Mouse (Mus musculus): ENCODE measurements around the gene Syt15.
A peak's percentile ranks its signal among the peaks of the same experiment; 100 is the strongest.
"Not testable (repeated sequence)": the region's sequence is repeated elsewhere in the genome, so short reads cannot be mapped to it uniquely, and the experiment has no call there.

Gene Syt15

DNA sequence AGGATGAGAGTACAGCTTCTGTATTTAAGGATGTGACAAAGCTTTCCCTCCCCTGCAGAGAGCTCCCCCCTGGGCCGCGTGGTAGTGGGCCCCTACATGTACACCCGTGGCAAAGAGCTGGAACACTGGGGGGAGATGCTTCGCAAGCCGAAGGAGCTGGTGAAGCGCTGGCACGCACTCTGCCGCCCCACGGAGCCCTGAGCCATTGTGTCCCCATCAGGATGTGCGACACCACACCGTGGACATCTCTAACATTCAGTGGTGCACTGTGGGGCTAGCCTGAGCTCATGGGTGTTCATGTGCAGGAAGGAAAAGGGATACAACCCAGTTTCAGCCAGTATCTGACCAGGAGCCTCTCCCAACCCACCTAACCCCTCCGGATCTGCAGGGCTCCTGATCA is 8.6 kb downstream of the Syt15 start:
- DNase-seq (ENCODE audit: low read depth, low spot score), result no peak

DNA sequence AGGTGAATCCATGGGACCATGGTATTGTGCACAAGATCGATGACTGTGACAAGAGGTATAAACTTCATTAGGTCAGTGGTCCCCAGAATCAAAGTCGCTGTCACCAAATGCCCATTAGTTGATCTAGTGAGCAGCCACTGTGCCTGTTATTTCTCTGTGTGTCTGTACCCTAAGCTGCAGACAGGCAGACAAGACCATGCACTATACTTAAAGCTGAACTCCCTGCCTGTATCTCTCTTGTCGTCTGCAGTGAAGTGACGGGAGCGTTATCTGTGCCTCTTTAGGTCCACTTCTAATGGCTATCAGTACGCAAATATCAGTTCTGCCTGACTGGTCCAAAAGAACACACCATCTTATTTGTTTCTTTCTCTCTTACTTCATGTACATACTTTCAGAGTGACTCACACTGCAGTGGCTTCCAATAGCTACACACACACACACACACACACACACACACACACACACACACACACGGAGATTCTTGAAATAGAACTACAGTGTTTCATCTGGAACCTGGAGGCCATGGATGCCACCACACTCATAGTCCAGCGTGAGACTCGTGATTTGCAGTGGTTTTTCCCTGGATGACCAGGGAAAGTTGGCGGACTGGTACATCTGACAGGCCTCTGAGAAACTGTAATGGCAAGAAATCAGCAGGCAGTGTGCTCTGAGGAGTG is 9.6 kb downstream of the Syt15 start:
- DNase-seq (ENCODE audit: low read depth, low spot score), result no peak

DNA sequence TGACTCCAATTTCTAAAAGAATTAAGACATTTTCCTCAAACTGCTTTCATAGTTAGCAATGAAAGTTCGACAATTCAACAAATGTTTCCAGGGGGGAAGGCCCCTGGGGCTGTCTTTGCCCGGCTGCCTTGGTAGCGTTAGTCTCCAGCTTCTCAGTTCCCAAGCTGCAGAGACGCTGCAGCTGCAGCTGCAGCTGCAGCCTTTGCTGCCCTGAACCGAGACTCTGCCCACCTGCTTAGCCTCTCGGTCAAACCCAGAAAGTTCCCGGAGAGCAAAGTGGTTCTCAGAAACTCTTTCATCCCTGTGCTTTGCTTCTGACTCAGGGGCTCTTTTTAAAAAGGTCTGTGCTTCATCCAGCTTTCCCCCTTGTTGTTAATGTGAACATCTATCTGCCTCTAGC is 12.9 kb downstream of the Syt15 start:
- DNase-seq (ENCODE audit: low read depth, low spot score), result no peak

DNA sequence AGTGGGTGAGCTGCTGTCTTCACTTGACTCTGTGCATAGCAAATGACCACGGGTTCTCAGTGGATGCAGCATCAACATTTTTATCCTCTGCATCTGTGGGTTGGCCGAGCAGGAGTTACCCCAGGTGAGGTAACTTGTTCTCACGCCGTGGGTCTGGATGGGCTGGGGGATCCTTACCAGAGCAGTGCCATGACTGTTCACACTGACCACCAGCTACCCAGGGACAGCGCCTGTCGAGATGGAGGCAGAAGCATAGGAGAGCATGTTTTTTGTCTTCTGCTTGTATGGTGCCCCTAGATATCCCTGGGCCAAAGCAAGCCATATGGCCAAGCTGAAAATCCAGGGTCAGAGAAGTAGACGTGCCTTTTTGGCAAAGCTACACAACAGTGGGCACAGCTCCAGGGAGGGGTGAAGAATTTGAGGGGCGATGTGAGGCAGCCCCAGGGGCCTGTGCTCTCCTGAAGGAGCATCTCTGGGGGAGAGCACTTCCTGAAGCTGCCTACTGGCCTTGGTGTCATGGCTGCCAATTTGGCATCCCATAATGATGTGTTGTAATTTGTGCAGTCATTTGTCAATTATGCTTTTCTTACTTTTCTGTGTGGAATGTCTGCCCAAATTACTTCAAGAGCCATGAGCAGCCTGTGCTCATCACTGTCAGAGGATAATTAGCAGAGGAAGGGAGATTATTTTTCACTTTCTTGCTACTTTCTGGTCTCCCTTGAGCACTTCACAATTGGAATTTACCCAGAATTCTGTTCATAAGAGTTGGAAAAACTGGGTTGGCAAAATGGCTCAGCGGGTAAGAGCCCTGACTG is 13.7 kb downstream of the Syt15 start:
- no peak for DNase-seq (ENCODE audit: low read depth, low spot score)

DNA sequence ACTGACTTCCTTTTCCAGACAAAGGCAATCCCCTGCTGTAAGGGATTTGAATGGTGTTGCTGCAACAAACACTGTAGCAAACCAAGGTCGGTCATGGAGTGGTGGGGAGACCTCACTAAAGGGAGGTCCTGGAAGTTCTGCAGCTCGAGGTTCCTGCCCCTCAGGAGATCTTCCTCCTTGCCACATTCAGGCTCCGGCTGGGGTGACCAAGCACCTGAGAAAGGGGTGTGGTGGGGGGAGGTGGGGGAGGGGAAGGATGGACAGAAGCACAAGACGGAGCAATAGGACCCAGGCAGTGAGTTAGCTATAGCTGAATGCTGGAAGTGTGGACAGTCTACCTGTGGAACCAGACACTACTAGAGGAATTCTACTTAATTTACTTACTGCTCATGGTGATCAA is 14.5 kb downstream of the Syt15 start:
- DNase-seq (ENCODE audit: low read depth, low spot score), result no peak

DNA sequence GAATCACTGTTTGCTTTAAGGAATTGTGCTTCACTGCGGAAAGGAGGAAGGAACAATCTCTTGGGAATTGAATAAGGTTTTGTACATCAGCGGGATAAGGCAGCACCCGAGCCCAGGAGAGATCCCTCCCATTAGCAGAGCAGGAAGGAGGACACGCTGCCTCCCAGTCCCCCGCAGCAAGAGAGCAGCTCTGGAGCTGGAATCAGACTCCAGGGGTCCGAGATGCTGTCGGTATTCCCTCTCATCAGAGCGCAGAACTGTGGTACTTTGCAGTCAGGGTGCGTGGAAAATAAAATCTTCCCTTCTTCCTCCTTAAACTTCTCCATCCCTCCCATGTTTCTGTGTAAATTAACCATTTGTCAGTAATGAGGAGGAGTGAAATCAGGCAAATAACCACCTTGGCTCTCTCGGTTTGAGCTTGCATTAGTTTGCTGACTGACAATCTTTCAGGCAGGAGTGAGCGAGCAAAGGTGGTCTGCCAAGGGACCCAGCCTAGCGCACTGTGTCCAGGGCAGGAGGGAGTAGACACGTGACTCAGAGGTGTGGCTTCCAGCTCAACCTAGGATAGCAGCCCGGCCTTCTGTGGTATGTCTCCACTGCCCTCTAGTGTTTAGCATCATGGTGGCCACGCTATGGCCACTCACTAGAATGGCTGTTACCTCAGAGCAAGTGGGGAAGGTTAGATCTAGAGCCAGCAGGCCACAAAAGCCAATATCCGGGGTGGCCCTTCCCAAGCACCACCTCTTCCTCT is 15.4 kb downstream of the Syt15 start:
- peak; percentile 82 for DNase-seq (ENCODE audit: low read depth, low spot score)

DNA sequence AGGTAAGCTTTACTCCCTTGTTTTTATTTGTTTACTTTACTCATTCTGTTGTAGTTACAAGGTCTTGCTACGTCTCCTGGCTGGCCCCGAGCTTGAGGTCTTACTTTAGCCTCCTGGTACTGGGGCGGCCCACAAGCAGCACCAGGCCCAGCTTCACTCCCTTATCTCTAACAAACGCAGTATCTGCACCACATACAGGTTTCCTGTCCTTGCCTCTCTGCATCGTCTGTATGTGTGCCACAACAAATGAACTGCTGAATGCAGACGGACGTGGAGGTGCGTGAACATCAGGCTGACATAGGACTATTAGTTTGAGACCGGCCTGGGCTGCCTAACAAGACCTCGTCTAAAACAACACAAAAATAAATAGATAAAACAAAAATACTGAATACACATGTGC is 20.9 kb downstream of the Syt15 start:
- DNase-seq (ENCODE audit: low read depth, low spot score), result no peak

DNA sequence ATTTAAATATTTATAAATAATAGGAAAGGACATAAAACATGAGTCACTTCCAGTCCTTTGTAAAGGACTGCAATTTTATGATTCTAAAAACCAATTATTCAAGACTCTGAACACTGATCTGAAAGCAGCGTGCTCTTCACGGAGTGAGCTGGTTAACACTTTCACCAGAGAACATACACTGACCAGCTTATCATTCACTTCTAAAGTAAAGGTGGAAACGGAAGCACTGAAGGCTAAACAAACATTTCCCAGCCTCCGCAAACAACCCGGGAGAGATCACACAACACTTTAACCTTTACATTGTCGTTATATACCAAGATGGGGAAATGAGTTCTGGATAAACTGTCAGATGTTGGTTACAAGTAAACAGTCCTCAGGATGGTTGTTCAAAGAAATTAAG is 21.3 kb downstream of the Syt15 start:
- no peak for DNase-seq (ENCODE audit: low read depth, low spot score)

DNA sequence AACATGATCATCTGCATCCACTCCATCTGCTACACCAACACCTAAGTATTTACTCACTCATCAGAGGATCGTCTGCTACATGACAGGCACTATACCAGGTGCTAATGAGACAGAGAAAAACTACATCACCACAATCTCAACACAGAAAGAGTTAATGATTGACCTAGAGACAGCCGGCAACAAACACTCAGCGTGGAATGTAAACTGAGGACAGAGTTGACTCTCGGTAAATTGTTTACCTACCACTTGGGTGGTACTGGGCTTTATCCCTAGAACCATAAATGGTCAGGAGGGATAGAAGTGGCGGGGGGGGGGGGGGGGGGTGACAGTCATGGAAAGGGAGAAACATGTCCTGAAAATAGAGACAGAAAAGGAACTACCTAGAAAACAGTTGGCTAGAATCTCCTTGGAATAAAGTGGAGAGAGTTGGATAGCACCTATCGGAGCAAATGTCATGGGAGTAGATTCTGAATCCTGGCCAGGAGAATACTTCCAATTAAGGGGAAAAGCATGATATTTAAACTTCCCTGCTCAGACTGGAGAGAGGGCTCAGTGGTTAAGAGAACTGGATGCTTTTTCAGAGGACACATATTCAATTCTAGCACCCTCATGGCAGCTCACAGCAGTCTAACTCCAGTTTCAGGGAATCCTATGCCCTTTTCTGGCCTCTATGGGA is 33.2 kb downstream of the Syt15 start:
- no peak for DNase-seq (ENCODE audit: low read depth, low spot score)

DNA sequence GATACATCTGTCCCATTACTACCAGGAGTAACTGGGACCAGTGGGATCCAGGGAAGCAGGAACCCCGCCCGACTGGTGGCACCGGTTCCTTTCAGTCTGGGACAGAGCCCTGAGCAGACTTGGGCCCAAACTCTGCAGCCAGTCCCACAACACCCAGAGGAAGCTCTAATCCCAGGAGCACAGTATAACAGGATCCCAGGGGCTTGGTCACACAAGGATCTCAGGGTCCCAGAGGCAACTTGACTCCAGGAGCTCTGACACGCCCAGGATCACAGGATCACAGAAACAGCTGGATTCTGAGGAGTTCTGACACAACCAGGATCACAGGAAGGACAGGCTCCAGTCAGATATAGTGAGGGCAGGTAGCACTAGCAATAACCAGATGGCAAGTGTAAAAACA is 33.9 kb downstream of the Syt15 start:
- no peak for DNase-seq (ENCODE audit: low read depth, low spot score)

DNA sequence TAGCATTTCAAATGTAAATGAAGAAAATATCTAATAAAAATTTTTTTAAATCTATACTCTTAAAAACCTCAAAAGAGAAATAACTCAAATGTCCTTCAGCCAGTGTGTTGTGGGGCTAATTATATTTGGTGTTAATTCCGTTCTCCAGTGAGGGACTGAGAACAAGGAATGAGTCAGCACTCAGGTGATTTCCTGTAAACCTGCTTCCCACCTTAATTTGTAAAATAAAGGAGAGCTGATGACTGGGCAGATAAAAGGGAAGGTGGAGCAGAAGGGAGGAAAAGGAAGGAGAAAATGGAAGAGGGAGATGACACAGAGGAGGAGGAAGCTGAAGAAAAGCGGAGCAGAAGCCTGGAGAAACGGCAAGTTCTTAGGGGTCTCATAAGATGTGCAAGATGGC is 39.1 kb downstream of the Syt15 start:
- not testable (repeated sequence) for DNase-seq (ENCODE audit: low read depth, low spot score)

DNA sequence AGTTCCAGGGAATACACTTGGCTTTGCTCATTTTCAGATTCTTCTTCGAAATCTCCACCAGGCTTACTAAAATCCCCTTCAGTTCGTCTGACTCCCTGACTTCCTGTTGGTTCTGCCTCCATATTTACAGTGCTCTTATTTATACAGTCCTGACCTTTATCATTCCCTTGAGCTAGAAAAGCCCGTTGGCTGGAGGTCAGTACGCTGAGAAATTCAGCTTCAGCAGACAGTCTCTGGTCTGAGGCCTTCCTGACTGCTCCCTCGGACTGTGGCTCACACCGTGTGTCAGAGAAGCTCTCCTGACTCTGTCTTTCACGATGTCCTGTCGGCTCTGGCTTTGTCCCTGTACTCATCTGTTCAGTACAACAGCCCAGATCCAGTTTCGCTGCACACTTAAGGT is 48.7 kb downstream of the Syt15 start:
- no peak for DNase-seq (ENCODE audit: low read depth, low spot score)

DNA sequence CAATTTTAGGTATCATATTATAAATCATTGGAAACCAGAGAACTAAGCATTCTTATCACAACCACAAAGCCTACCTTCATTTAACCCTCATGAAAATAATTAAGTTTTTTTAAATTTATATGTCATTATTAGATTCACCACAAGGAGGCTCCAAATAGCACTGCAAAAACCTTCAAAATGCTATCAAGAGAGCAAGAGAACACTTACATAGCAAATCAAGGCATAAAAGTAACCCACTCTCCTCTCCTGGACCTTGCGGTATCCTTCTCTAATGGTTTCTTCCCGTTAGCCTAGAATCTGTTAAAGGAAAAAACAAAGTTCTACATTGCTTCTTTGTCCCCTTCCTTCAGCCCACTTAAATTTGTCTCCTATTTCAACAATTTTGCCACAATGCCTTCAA is 53.9 kb downstream of the Syt15 start:
- peak; percentile 14 for DNase-seq (ENCODE audit: low read depth, low spot score)

DNA sequence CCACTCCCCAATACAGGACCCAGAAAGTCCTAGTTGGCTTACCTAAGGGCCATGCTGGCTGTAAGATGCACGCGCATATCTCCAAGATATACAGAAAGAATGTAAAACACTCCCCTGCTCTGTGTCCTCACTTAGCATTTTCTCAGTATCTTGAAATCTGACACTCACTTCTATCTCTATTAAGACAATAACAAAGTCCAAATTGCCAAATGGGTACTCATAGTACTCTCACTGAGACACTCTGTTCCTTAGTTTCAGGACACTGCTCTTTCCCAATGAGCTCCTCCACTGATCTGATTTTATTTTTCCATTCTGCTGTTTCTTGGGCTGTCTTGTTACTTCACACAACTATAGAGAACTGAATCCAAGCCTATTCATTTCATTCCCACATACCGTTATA is 54.7 kb downstream of the Syt15 start:
- DNase-seq (ENCODE audit: low read depth, low spot score), result no peak

DNA sequence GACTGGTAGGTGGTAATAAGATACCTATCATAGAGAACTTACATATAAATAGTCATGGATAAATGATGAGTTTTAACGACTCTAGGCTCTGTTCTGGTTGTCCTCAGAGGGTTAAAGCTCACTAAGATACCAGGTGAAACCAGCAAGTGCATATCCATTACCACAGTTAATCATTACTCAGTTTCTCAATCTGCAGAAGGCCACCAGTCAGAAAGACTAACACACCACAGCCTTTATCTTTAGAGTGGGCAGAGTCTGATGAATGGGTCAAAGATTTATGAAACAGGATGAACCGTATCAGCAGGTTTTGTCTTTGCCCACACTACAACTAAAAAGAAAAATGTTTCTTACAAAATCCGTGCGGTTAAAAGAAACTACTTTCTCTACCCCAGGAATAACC is 55.8 kb downstream of the Syt15 start:
- DNase-seq (ENCODE audit: low read depth, low spot score), result no peak

DNA sequence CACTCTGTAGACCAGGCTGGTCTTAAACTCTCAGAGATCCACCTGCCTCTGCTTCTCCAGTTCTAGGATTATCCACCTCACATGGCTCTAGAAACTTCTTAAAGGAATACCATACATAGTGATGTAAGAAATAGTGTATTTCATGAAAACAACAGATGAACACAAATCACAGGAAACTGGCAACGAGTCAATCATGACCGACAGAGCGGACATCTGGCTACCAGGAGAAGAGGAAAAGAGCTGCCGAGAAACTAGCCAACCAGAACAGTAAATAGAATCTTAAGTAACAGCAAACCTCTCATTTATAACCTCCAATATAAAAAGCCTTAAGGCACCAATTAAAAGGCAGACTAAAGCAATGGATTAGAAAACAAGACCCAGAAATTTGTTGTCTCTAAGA is 60.3 kb downstream of the Syt15 start:
- no peak for DNase-seq (ENCODE audit: low read depth, low spot score)

Measured in mesoderm, embryonic 11.5 days (tissue).